Mouse (Mus musculus): ENCODE measurements at regions not wholly inside any gene's neighbourhood (a gene's known extent, or its start where the extent isn't known, plus 50 kb on each side); places are given as distances from the start of the nearest gene placed in this dataset.

DNA sequence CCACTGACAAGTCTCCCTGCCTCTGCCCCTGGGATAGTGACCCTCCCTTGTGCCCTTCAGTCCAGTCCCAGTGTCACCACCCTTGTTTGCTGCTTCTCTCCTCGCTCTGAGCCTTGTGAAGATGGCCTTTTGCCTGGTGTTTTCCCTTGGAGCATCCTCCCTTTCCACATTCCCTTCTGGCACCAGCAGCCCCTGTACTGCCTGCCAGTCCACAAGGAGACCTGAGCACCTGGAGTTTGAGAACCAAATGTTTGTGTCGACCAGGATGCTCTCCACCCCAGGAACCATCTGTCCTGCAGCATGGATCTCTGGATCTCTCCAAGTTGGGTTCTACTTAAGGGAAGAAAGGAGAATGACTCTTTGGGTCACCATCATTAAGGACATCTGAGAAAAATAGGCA lies 307.5 kb upstream of the Zmiz1 start:
- TF ChIP-seq CTCF (IDR thresholded peaks at IDR 0.05; ENCODE audit: low read depth) (no peak), EP300 (IDR thresholded peaks at IDR 0.05; ENCODE audit: low read depth) (no peak)
